Mouse (Mus musculus) CD8-positive naive resting alpha-beta T cell, adult 2 months (primary cell): ENCODE results near the gene Zbtb32.

Experiments used
- DNase-seq, 2 experiments: peaks; one replicate each; pipeline ENCODE4 v3.0.0; 2022; ENCODE audit warnings: low read depth in 2 of 2, low spot score in 2 of 2

Gene Zbtb32

DNA sequence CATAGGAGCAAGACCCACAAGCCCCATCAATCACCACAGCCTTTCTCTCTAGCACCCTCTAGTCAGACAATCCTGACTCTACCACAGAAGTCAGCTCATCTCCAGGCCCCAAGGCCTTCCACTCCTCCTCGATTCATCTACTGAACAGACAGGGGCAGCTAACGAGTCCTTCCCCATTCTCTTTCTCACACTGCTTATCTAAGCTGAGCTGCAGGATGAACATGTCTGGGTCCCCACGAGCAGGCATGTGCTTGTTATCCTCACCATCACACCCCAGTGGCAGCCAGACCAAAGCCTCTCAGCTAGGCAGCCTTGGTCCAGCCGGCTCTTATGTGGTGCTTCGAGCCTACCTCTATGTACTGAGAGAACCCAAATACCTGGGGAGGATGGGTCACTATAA lies 26.3 kb downstream of the Zbtb32 start:
- DNase-seq: no peak

DNA sequence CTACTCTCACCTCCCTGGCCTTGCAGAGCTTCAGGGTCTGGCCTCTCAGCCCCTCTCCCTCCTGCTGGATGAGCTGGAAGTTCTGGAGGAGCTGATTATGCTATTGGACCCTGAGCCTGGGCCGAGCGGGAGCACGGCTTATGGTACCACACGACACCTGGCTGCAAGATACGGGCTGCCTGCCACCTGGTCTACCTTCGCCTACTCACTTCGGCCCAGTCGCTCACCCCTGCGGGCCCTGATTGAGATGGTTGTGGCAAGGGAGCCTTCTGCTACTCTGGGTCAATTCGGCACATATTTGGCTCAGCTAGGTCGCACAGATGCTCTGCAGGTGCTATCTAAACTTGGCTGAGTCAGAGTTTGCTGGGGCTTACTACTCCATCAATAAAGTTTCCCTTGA lies 31.2 kb downstream of the Zbtb32 start:
- no peak for DNase-seq

DNA sequence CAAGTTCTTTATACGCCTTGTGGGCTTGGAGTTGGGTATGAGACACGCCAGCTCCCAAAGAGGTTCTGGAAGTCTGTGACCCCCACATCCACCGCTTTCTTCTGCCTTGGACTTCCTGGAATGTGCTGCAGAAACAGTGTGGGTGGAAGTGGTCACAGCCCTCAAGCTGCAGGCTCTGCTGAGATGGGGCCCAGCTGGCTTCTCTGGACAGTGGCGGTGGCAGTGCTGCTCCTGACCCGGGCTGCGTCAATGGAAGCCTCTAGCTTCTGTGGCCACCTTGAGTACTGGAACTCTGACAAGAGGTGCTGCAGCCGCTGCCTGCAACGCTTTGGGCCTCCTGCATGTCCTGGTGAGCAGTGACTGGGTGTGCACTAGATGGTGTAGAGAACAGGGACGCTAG lies 32.7 kb downstream of the Zbtb32 start:
- no peak for DNase-seq

DNA sequence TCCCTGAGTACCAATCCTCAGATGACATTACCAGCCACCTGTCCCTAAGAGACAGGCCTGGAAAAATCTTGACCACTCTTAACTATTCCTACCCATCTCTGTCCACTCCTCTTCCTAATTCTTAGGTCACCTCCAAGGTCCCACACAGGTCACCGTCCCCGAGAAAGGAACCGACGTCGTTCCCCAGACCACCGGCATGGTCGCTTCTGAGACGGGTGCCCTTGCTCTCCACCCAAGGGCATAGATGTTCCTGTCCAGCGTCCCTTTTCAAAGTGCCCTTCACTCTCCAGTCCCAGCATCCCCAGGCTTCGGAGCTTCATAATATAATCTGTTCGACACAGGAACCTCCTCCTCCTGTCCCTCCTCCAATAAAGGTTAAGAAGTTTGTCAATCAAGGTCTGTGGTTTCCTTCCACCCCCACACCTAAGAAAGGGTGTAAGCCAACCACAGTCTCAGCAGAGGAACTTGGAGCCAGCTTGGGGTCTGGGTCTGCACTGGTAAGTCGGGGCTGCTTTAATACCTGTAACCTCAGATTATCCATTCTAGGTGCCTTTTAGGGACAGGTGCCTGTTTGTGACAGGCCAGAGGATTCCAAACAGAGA lies 33.6 kb downstream of the Zbtb32 start, which contains the start of gene Igflr1:
TSS of gene Igflr1 (plus strand) at position 458 of the 602 bp plus-strand sequence.
- no peak for DNase-seq

DNA sequence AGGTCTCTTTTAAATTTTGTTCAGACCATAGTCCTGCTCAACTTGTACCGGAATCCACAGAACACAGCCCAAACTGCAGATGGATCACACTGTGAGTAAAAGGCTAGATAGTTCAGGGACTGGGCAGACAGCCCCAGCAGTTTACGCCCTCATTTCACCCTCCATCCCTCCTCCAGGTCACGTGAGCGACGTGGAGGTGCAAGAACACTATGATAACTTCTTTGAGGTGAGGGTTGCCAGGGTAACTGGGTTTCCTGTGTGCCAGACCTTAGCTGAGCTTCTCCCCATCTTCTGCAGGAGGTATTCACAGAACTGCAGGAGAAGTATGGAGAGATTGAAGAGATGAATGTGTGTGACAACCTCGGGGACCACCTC lies 34.8 kb downstream of the Zbtb32 start:
- DNase-seq: peak; percentile 58 to 72

DNA sequence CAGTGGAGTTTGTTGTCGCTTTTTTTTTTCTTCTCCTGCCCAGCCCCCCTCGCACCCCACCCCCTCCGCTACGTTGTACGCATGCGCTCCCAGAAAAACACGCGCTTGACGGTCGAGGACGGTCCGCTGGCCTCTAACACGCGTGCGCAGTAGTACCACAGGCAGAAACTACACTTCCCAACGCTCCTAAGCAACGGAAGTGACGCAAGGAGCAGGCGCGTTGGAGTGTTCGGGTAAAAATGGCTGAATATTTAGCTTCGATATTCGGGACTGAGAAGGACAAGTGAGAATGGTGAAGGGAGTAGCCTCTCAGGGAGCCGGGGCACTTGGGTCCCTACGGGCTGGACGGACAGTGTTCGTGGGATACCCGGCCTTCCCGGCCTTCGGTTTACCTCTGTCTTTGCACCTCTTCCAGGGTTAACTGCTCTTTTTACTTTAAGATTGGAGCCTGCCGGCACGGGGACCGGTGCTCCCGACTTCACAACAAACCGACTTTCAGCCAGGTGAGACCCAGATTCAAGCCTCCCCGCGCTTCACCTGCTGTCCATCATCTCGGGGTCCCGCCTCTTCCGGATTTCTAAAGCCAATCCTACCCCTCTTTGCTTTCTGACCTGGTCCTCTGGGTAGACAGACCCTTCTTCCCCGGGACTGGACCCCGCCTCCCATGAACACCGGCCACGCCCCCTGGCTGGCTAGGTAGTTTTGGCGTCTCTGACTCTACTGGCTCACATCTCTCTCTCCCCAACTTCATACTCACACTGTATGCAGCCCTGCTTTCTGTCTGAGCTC lies 35.4 kb downstream of the Zbtb32 start, which contains the start of the genes U2af1l4, Gm49396 and Psenen:
TSS of gene U2af1l4 (plus strand) at position 185 of the 789 bp plus-strand sequence.
TSS of gene Gm49396 (plus strand) at position 228 of the 789 bp plus-strand sequence.
TSS of gene Psenen (minus strand) at position 511 of the 789 bp plus-strand sequence.
- peak; percentile 89 to 91 for DNase-seq

DNA sequence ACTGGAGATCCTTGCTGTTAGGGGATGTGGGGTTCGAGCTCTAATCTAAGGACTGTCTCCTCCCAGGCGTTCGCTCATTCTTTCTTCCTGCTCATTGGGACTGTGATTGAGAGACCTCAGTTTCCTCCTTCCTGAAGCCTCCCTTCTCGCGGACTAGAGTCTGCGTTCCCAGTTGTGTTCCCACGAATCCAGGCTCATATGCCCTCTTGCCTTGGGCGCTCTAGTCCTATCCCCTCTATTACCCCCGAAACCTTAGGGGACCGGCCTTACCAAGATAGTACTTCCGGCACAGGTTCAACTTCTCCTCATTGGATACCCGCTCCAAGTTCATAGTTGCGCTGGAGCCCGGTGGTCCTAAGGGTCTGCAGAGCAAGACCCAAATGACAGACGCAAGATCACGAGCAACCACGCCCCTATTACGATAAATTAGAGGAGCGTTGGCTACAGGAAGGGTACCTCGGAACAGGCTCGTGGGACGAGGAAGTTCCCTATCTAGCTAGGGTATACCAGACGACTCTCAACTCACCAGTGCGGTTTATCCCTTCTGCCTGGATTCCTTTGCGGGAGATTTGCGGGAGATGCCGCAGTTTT lies 36.1 kb downstream of the Zbtb32 start:
- no peak for DNase-seq

DNA sequence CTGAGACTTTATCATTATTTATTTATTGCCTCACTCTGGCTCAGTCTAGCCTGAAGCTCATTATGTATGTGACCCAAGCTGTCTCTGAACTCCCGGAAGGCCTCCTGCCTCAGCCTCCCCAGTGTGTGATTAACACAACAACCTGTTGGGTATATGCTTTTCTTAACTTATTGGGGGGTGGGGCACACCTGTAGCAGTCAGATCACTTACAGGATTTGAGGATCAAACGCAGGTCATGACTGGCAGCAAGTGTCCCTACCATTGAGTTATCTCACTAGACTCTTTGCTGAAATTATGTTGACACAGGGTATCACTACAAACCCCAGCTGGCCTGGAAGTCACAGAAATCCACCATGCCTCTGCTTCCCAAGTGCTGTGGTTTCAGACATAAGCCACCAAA lies 38.4 kb downstream of the Zbtb32 start:
- no peak for DNase-seq

DNA sequence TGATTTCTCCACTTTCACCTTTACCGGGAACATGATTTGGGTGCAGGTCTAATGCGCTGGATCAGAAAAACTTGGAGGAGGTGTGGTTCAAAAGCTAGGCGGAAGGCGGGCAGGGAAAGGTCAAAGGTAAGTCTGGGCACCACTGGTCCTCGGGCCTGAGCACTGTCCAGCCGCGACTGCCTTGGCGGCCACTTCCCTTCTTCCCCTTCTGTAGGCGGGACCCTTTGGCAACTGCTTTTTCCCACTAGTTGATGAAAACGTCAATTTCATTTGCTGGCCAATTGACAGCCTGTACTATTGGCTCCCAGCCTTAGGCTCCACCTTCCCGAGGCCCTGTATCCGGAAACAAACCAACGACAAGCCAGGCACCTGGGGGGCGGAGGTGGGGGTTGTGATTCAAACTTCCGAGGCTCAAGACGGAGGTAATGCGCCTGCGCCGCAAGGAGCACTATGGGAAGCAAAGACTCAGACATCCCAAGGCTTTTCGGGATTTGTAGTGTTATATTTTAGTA lies 39.2 kb downstream of the Zbtb32 start, which contains the start of gene Lin37:
TSS of gene Lin37 (minus strand) at position 396 of the 512 bp plus-strand sequence.
- peak; percentile 79 to 85 for DNase-seq

DNA sequence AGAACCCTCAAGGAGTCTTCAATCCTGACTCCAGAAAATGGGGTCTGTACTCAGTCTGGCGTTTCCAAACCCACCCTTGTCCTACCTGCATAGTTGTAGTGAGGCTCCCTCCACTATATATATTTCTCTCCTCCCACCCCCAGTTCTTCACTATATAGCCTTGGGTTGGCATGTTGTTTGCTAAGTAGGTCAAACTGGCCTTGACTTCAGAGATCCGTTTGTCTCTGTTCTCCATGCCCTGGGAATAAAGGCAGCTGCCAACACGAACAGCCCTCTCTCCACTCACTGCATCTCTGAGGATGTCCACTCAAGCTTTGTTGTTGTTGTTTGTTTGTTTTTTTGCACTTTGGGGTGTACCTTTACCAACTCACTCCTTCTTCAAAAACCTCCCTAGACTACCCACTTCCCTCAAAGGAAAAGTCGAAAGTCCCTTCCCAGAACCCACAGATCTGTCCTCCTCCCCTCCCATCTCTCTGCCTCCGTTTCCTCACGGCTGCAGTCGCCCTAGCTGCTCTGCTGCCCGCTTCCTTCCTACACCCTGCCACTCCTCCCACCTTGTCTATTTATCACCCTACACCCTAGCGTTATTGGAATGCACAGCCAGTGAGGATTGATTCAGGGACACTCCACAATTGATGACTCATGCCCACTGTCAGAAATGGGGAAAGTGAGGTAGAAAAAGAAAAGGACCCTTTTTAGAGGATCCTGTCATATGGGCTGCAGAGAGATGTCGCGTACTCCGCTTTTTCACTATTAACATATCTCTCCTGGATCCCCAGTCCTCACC lies 39.9 kb downstream of the Zbtb32 start:
- DNase-seq: no peak

DNA sequence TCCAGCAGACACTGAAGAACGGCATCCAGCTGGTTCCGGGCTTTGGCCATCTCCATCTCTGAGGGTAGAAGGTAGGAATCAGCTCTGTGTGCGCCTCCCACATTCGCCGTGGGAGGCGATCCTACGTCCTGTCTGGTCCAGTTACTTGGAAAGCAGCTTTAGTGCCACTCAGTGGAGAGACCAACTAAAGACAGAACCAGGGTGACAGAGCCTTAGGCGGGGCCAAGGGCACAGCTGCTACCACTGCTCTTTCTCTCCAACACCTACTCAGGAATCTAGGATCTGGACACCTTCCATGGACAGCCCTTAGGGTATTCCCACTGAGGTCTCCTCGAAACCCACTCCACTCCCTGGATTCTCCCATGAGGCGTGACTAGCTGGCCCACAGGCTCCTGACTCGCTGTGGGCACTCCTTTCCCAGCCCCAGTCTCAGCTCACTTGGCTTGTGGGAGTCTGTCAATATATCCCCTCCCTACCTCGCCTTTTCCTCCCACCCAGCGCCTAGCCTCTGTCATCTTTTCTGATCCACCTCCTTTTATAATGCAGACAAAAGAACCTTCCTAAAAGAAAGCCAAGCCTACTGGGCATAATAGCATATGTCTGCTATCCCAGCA lies 40.7 kb downstream of the Zbtb32 start:
- no peak for DNase-seq

DNA sequence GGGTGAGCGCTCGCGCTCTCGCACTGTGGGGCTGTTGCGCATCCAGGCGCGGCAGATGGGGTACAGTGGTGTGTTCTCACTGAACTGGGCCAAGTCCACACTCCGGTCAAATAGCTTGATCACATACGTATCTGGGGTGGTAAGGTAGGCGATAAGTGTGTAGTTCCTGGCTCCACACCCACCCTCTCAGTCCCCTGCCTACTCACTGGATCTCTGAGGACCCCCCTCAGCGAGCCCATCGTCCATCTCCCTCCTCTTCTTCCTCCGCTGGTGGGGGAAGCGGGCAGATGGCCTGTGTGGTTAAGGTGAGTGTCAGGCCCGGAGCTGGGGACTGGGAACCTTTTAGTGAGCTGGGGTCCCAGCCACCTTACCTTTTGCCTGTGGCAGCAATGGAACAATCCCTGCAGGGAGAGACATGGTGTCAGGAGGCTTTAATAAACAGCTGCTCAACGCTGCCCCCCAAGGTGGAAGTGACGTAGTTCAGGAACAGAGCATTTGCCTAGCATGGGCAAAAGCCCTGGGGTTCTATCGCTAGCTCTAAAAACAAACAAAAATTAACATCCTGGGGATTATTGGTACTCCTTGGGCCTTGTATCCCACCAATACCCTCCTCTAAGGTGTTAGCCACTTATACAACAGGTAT lies 41.7 kb downstream of the Zbtb32 start:
- peak in 1 of 2 experiments; percentile 46 for DNase-seq

DNA sequence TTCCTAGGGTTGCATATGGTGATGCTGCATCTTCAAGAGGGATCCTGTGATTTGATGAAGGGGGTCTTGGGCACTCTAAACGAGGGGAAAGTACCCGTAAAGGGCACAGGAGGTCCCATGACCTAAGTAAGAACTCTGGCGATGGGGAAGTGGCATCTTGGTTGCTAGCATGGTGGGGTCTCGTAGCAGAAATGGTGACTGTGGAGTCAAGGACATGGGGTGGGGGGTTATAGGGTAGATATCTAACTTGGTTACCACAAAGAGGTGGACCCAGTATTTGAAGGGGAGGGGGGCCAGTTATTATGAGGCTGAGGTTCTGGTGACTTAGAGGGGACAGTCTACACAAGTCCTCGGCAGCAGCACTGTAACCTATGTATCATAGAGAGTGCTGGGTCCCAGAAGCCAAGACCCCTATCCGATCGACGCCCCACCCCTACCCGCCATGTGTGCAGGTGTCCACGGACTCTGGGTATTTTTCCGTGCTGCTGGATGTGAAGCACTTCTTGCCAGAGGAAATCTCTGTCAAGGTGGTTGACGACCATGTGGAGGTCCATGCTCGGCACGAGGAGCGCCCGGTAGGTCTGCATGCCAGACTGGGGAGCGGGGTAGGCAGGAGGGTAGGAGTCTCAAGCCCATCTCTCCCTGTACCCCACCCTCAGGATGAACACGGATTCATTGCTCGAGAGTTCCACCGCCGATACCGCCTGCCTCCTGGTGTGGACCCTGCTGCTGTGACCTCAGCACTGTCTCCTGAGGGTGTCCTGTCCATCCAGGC lies 44.7 kb downstream of the Zbtb32 start:
- no peak for DNase-seq

DNA sequence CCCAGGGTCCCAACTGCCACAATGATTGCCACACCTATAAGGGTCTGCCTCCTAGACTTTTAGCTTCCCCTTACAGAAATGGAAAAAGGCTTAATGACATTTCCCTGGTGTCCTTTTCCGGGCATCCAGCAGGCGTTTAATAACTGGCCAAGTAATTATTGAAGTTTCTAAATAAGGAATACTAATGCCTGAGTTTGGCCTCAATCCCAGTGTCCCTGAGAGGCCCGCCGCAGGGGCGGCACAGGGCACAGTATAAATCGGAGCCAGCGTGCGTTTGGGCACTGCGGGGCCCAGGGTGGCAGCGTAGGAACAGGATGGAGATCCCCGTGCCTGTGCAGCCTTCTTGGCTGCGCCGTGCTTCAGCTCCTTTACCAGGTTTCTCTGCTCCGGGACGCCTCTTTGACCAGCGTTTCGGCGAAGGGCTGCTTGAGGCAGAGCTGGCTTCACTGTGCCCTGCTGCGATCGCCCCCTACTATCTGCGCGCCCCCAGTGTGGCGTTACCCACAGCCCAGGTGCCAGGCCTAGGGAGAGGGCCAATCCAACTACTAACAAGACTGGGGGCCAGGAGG lies 45.6 kb downstream of the Zbtb32 start:
- DNase-seq: no peak

DNA sequence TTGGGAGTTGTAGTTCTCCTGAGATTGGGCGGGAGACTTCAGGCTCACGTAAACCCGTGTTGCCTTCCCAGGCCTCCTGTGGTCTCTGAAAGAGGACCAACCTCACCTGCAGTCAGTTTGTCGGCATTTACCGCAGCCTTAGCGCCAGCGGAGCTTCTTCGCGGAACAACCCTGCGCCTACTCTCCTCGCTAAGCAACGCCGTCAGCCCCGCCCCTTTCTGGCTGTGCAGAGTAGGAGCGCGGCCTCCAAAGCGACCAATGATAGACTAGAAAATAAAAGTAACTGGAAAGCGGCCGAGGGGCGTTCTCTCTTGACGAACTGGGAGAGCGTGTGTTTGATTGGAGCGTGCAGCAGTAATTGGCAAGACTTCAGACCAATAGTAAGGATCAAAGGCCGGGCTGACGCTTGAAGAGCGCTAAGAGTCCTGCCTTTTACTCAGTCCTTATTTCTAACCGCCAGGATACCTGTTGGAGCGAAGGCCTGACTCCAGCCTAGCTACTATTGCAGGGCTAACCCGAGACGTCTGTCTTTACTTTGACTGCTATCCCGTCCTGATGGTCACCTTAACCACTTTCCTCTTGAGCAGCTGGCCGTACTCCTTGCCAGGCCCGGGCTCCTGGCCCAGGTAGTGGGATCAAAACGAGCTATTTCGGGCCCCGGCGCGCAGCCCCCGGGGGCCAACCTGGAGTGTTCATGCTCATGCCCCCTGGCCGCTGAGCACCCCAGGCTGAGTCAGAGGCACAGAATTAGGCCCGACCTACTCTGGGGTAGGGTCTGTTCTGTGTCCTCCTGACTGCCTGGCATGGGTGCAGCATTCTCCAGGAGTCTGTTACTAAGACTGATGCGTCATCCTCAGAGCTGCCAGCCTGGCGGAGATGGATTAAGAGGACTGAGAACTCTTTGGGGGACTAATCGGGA lies 46.3 kb downstream of the Zbtb32 start, which contains the start of the genes Hspb6 and Proser3:
TSS of gene Hspb6 (plus strand) at position 77 of the 919 bp plus-strand sequence.
TSS of gene Proser3 (minus strand) at position 198 of the 919 bp plus-strand sequence.
- DNase-seq: peak; percentile 87 to 94

DNA sequence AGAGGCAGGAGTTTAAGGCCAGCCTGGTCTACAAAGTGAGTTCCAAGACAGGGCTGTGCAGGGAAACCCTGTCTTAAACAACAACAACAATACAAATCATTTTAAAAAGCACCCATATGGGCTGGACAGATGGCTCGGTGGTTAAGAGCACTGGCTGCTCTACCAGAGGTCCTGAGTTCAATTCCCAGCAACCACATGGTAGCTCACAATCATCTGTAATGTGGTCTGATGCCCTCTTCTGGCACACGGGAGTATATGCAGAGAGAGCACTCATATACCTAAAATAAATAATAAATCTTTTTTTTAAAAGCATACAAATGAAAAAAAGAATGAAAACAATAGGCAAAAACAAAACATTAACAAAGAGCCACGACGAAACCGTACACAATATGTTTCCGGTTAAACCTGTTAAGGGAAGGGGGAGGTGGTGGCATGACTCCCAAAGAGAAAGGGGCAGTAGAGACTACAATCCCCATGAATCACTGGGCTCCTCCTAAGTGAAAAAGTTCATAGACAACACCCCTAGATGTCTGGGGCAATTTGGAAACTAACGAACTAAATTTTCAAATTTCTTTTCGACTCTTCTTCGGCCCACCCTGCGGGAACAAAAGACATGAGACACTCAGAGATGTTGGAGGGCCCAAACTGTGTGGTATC lies 47.1 kb downstream of the Zbtb32 start:
- no peak for DNase-seq

DNA sequence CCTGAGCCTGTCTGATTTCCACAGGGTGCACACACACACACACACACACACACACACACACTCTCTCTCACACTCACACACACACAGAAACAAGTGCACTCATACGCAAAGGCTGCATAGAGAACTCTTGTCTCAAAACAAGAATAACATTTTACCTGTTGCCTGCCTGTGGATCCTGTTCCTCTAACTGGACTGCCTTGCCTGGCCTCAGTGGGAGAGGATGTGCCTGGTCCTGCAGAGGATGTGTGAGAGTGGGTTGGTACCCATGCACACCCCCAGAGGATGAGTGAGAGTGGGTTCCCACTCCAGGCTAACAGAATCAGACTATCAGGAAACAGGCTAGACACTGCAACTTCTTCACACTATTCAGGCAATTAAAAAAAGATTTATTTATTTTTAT lies 48.1 kb downstream of the Zbtb32 start:
- no peak for DNase-seq
